Mouse (Mus musculus) bone marrow macrophage, adult 2 months (primary cell): ENCODE measurements at regions not wholly inside any gene's neighbourhood (a gene's known extent, or its start where the extent isn't known, plus 50 kb on each side); places are given as distances from the start of the nearest gene placed in this dataset.

Experiments
- CTCF ChIP-seq: IDR thresholded peaks from 2 replicates; pipeline ENCODE4 v1.5.1; 2012; ENCODE audit warnings: low read depth, mild to moderate bottlenecking, low read length, moderate library complexity
- POLR2A ChIP-seq: IDR thresholded peaks from 2 replicates; pipeline ENCODE4 v1.6.1; 2012; ENCODE audit warnings: mild to moderate bottlenecking, low read depth, low read length, borderline replicate concordance

DNA sequence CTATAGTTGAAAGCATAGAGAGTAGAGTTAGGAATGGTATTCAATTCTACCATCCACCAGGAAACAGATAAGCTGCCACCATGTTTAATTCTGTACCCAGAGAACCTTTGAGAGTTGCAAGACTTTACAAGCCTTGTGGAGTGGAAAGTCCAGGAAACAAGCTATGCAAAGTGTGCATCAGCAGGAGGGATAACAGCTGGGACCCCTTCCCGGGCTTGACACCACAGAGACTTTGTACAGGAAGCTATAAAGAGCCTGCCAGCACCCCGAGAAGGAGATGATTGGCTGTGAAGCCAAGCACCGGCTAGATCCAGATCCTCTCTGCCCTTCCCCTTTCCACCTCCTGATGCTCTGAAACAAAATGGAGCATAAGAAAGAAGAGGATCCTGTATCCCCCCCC, 188.8 kb downstream of the Sp3 start:
- TF ChIP-seq POLR2A (no peak), CTCF (no peak)
